Mouse (Mus musculus) intestine, embryonic 15.5 days (tissue): Measurements from ENCODE around the gene Fam126b. TPM values are rescaled to one million over a fixed set of nuclear protein-coding genes. Genes with fewer than 3 reads are reported as not detected.
A peak's percentile ranks its signal among the peaks of the same experiment; 100 is the strongest.
"Not testable (repeated sequence)": the region's sequence is repeated elsewhere in the genome, so short reads cannot be mapped to it uniquely, and the experiment has no call there.

Experiments
- ATAC-seq: fragments of 200-750 bp; cut with Nextera tagmentation; 2 replicates; pipeline ENCODE4 v1.8.0; 2017; ENCODE audit warnings: moderate TSS enrichment, moderate library complexity
- H3K27ac ChIP-seq: fragments of 300-500 bp; sonication (generic); 2 replicates; pipeline ENCODE4 v1.5.1; 2015; ENCODE audit warnings: mild to moderate bottlenecking, inconsistent platforms
- H3K27me3 ChIP-seq: fragments of 300-500 bp; sonication (generic); replicated peaks from 2 replicates; pipeline ENCODE4 v1.6.1; 2015; ENCODE audit warnings: inconsistent platforms
- H3K36me3 ChIP-seq: fragments of 300-500 bp; sonication (generic); 2 replicates; pipeline ENCODE4 v1.6.1; 2015; ENCODE audit warnings: inconsistent platforms
- H3K4me1 ChIP-seq: fragments of 300-500 bp; sonication (generic); replicated peaks from 2 replicates; pipeline ENCODE4 v1.6.1; 2015; ENCODE audit warnings: inconsistent platforms
- H3K4me2 ChIP-seq: fragments of 300-500 bp; sonication (generic); replicated peaks from 2 replicates; pipeline ENCODE4 v1.6.1; 2015; ENCODE audit warnings: mild to moderate bottlenecking, inconsistent platforms
- H3K4me3 ChIP-seq: fragments of 300-500 bp; sonication (generic); replicated peaks from 2 replicates; pipeline ENCODE4 v1.5.1; 2015; ENCODE audit warnings: inconsistent platforms
- H3K9ac ChIP-seq: fragments of 300-500 bp; sonication (generic); 2 replicates; pipeline ENCODE4 v1.6.1; 2015; ENCODE audit warnings: inconsistent platforms
- H3K9me3 ChIP-seq: fragments of 300-500 bp; sonication (generic); 2 replicates; pipeline ENCODE4 v1.6.1; 2016; ENCODE audit warnings: inconsistent platforms
- WGBS: fragments of 180-500 bp; shearing (Covaris S2); methylation state at CpG from one replicate; pipeline ENCODE4 v1.1.7; 2015; 5-methylcytosine and 5-hydroxymethylcytosine counted together
- polyA plus RNA-seq: library from polyadenylated mRNA; unstranded; fragments of >200 nt; fragmentation: Nextera tagmentation; extraction: Ambion mirVana; gene quantifications from 2 replicates; pipeline ENCODE4 v1.2.1, GENCODE M21; 2015

Gene Fam126b
- polyA plus RNA-seq, 1 experiment from 2014 or later: 8.2 TPM

- H3K4me2 ChIP-seq: no peak overlapping the region
- ATAC-seq: no peak
- no peak overlapping the region for H3K4me3 ChIP-seq
- no peaks in the 10 kb centered on the region for H3K4me1 ChIP-seq
- no peak overlapping the region for H3K27ac ChIP-seq
- no peaks in the 10 kb centered on the region for H3K27me3 ChIP-seq
- WGBS: 97% methylated on average over 1 of the region's 1 CpGs
- peaks cover 2% of the 10 kb centered on the region; the same call in 1 of the 2 replicates for H3K36me3 ChIP-seq
- H3K9ac ChIP-seq: no peak overlapping the region
- H3K9me3 ChIP-seq: no peaks in the 10 kb centered on the region
These were observed 23.7 kb downstream of the Fam126b start for GRCm38 (mm10) chr1:58562455-58562854.

- not testable (repeated sequence) for H3K4me2 ChIP-seq, H3K4me1 ChIP-seq, H3K27me3 ChIP-seq, H3K9me3 ChIP-seq, H3K9ac ChIP-seq, ATAC-seq, H3K27ac ChIP-seq, H3K36me3 ChIP-seq, H3K4me3 ChIP-seq
- 87% methylated on average over 6 of the region's 6 CpGs for WGBS
These were observed 25.8 kb downstream of the Fam126b start for GRCm38 (mm10) chr1:58560370-58560769.

GRCm38 (mm10) chr1:58541386-58541785, 44.7 kb downstream of the Fam126b start:
- ATAC-seq: no peak
- WGBS: 89% methylated on average over 1 of the region's 1 CpGs
- Histone ChIP-seq H3K4me1 (no peaks in the 10 kb centered on the region), H3K9ac (no peak overlapping the region), H3K36me3 (peaks cover 11% of the 10 kb centered on the region), H3K4me2 (no peak overlapping the region), H3K4me3 (no peak overlapping the region), H3K9me3 (no peaks in the 10 kb centered on the region), H3K27ac (no peak overlapping the region), H3K27me3 (no peaks in the 10 kb centered on the region)

- no peaks in the 10 kb centered on the region for H3K27me3 ChIP-seq
- no peaks in the 10 kb centered on the region; the same call in 1 of the 2 replicates for H3K36me3 ChIP-seq
- H3K4me3 ChIP-seq: no peak overlapping the region
- H3K9ac ChIP-seq: no peak overlapping the region
- peaks cover 4% of the 10 kb centered on the region; the same call in 1 of the 2 replicates for H3K9me3 ChIP-seq
- H3K4me1 ChIP-seq: peaks cover 7% of the 10 kb centered on the region; the same call in 1 of the 2 replicates
- H3K27ac ChIP-seq: no peak overlapping the region
- 95% methylated on average over 3 of the region's 3 CpGs for WGBS
- no peak overlapping the region for H3K4me2 ChIP-seq
- no peak for ATAC-seq
These were observed 78.9 kb downstream of the Fam126b start for GRCm38 (mm10) chr1:58507249-58507648.

GRCm38 (mm10) chr1:58504577-58505254, 81.4 kb downstream of the Fam126b start, which contains the start of gene Orc2:
Gene Orc2 (minus strand): TSS chr1:58505109.
- H3K27ac ChIP-seq: peak within 1 kb of the TSS; percentile 83
- H3K9ac ChIP-seq: peak within 1 kb of the TSS; percentile 92
- H3K36me3 ChIP-seq: peaks cover under 1% of the 10 kb centered on the region
- WGBS: under 1% methylated on average over 57 of the region's 64 CpGs
- H3K4me1 ChIP-seq: peaks cover 7% of the 10 kb centered on the region; the same call in 1 of the 2 replicates
- ATAC-seq: peak; percentile 100
- peaks cover 4% of the 10 kb centered on the region; the same call in 1 of the 2 replicates for H3K9me3 ChIP-seq
- peak within 1 kb of the TSS; percentile 83 for H3K4me2 ChIP-seq
- peak within 1 kb of the TSS; percentile 98 for H3K4me3 ChIP-seq
- H3K27me3 ChIP-seq: no peaks in the 10 kb centered on the region

GRCm38 (mm10) chr1:58503793-58504370, 82.2 kb downstream of the Fam126b start:
- Histone ChIP-seq H3K9ac (peak overlapping the region; percentile 92), H3K4me1 (peaks cover 7% of the 10 kb centered on the region; the same call in 1 of the 2 replicates), H3K27ac (no peak overlapping the region), H3K4me3 (peak overlapping the region; percentile 98), H3K27me3 (no peaks in the 10 kb centered on the region), H3K4me2 (peak overlapping the region; percentile 83), H3K36me3 (peaks cover 3% of the 10 kb centered on the region), H3K9me3 (peaks cover 4% of the 10 kb centered on the region; the same call in 1 of the 2 replicates)
- 29% methylated on average over 9 of the region's 9 CpGs for WGBS
- no peak for ATAC-seq

GRCm38 (mm10) chr1:58503134-58503533, 83.0 kb downstream of the Fam126b start:
- Histone ChIP-seq H3K4me3 (no peak overlapping the region), H3K4me1 (peaks cover 7% of the 10 kb centered on the region; the same call in 1 of the 2 replicates), H3K36me3 (peaks cover 3% of the 10 kb centered on the region; the same call in 1 of the 2 replicates), H3K9ac (no peak overlapping the region), H3K4me2 (peak overlapping the region; percentile 83; the same call in 1 of the 2 replicates), H3K9me3 (peaks cover 4% of the 10 kb centered on the region; the same call in 1 of the 2 replicates), H3K27ac (no peak overlapping the region), H3K27me3 (no peaks in the 10 kb centered on the region)
- ATAC-seq: no peak

GRCm38 (mm10) chr1:58498758-58499157, 87.4 kb downstream of the Fam126b start:
- WGBS: 100% methylated on average over 1 of the region's 1 CpGs
- ATAC-seq: no peak
- H3K9ac ChIP-seq: no peak overlapping the region
- H3K9me3 ChIP-seq: no peaks in the 10 kb centered on the region
- no peaks in the 10 kb centered on the region for H3K27me3 ChIP-seq
- no peak overlapping the region for H3K4me2 ChIP-seq
- H3K27ac ChIP-seq: no peak overlapping the region
- H3K4me1 ChIP-seq: peaks cover 4% of the 10 kb centered on the region; the same call in 1 of the 2 replicates
- H3K4me3 ChIP-seq: no peak overlapping the region
- H3K36me3 ChIP-seq: peaks cover 14% of the 10 kb centered on the region

- no peak for ATAC-seq
- Histone ChIP-seq H3K36me3 (peaks cover 17% of the 10 kb centered on the region), H3K9ac (no peak overlapping the region), H3K27ac (no peak overlapping the region), H3K27me3 (no peaks in the 10 kb centered on the region), H3K4me2 (no peak overlapping the region), H3K9me3 (no peaks in the 10 kb centered on the region), H3K4me3 (no peak overlapping the region), H3K4me1 (no peaks in the 10 kb centered on the region)
- 93% methylated on average over 4 of the region's 4 CpGs for WGBS
These were observed 88.4 kb downstream of the Fam126b start for GRCm38 (mm10) chr1:58497678-58498077.

GRCm38 (mm10) chr1:58495603-58496002, 90.5 kb downstream of the Fam126b start:
- H3K4me2 ChIP-seq: no peak overlapping the region
- H3K4me1 ChIP-seq: no peaks in the 10 kb centered on the region
- WGBS: 94% methylated on average over 6 of the region's 6 CpGs
- no peaks in the 10 kb centered on the region for H3K9me3 ChIP-seq
- H3K4me3 ChIP-seq: no peak overlapping the region
- H3K27me3 ChIP-seq: no peaks in the 10 kb centered on the region
- H3K36me3 ChIP-seq: peaks cover 32% of the 10 kb centered on the region
- ATAC-seq: no peak
- no peak overlapping the region for H3K27ac ChIP-seq
- H3K9ac ChIP-seq: no peak overlapping the region

- ATAC-seq: no peak
- Histone ChIP-seq H3K36me3 (peaks cover 12% of the 10 kb centered on the region; the same call in 1 of the 2 replicates), H3K27me3 (no peaks in the 10 kb centered on the region), H3K4me2 (no peak overlapping the region), H3K9me3 (no peaks in the 10 kb centered on the region), H3K9ac (no peak overlapping the region), H3K27ac (no peak overlapping the region), H3K4me3 (no peak overlapping the region), H3K4me1 (no peaks in the 10 kb centered on the region)
- 96% methylated on average over 4 of the region's 4 CpGs for WGBS
These were observed 103.5 kb downstream of the Fam126b start for GRCm38 (mm10) chr1:58482647-58483046.

- no peaks in the 10 kb centered on the region for H3K9me3 ChIP-seq
- H3K27me3 ChIP-seq: no peaks in the 10 kb centered on the region
- no peak overlapping the region for H3K4me3 ChIP-seq
- H3K4me2 ChIP-seq: no peak overlapping the region
- no peak overlapping the region for H3K27ac ChIP-seq
- no peaks in the 10 kb centered on the region for H3K4me1 ChIP-seq
- H3K36me3 ChIP-seq: peaks cover 33% of the 10 kb centered on the region
- no peak for ATAC-seq
- WGBS: 96% methylated on average over 8 of the region's 8 CpGs
- H3K9ac ChIP-seq: no peak overlapping the region
These were observed 110.5 kb downstream of the Fam126b start for GRCm38 (mm10) chr1:58475662-58476061.
